Mouse (Mus musculus) gastrocnemius, adult 2 months (tissue): ENCODE measurements around the gene Ube2q2. TPM values are rescaled to one million over a fixed set of nuclear protein-coding genes. Genes with fewer than 3 reads are reported as not detected.
A peak's percentile ranks its signal among the peaks of the same experiment; 100 is the strongest.
"Not testable (repeated sequence)": the region's sequence is repeated elsewhere in the genome, so short reads cannot be mapped to it uniquely, and the experiment has no call there.

Experiments used
- DNase-seq: peaks from one replicate; pipeline ENCODE4 v3.0.0; 2022
- H3K27ac ChIP-seq: fragments of 200-600 bp; 2 replicates; pipeline ENCODE4 v1.8.1; 2022; ENCODE audit warnings: mild to moderate bottlenecking
- H3K4me3 ChIP-seq: fragments of 200-600 bp; 2 replicates; pipeline ENCODE4 v1.8.1; 2022; ENCODE audit warnings: mild to moderate bottlenecking, moderate library complexity
- CTCF ChIP-seq: fragments of 200-600 bp; IDR thresholded peaks from 2 replicates; pipeline ENCODE4 v1.8.1; 2022; ENCODE audit warnings: antibody characterized with exemption, mild to moderate bottlenecking, moderate library complexity
- intact Hi-C: fragments of 180-260 bp; cut with DNase I; formaldehyde crosslinking; loops from one replicate; pipeline ENCODE4 v1.15.1; 2025
- total RNA-seq, 2 experiments: library from RNA; stranded (reverse); gene quantifications; 2 replicates each; pipeline ENCODE4 v1.2.3; 2021

Gene Ube2q2
- total RNA-seq, 2 experiments from 2014 or later, result 31.9 to 41.0 TPM

DNA sequence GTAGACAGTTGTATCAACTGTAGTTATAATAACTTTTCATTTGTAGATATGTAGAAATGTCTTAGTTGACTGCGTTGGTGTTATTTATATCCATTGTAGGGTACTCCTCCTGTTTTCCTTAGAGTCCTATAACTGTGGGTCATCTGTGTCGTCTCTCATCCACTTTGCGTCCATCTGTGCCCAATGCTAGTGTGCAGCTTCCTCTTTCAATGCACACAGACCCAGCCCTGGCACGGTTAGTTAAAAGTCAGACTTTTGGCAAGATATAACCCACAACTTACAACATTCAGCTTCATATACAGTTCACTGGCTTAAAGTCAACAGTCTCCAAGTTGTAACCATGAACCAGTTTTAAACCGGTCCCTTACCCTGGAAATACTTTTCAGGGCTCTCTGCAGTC is 83.5 kb downstream of the Ube2q2 start:
- intact Hi-C loops, result no loop called here

DNA sequence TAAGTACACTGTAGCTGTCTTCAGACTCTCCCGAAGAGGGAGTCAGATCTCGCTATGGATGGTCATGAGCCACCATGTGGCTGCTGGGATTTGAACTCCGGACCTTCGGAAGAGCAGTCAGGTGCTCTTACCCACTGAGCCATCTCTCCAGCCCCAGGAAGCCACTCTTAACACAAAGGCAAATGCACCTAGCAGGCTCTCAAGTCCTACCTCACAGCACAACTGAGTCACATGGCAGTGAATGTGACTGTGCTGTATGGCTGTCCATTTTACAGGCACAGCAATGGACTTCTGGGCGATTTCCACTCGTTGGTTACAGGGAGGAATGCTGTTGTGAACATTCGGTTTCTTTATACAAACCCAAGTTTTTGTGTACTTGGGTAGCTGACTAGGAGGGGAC is 83.9 kb downstream of the Ube2q2 start:
- no peak overlapping the region for H3K4me3 ChIP-seq
- TF ChIP-seq CTCF, result no peak
- no peak for DNase-seq
- H3K27ac ChIP-seq, result no peak overlapping the region
- intact Hi-C loops, result no loop called here

More for the DNA sequence above, 83.5 kb downstream of the Ube2q2 start:
- no peak overlapping the region for H3K4me3 ChIP-seq
- no peak overlapping the region for H3K27ac ChIP-seq
- DNase-seq, result no peak
- TF ChIP-seq CTCF, result no peak

DNA sequence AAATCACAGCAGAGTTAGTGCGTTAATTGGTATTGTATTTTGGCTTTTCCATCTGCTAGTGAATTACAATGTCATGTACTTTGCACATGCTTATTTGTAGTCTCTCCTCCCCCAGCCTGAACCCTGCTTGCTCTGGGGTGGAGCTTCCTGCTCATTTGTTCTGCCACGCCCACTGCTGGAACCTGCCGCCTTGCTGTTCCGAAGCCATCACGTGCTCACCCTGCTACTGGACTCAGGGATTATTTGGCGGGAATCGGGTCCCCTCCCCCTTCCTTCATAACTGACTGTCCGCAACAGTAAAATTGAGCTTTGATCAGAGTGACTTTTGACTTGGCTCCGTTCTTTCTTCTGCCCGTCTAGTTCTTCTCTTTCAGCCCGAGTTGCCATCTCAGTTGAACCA is 84.4 kb downstream of the Ube2q2 start:
- H3K27ac ChIP-seq, intact Hi-C loops, DNase-seq, H3K4me3 ChIP-seq: not testable (repeated sequence)

DNA sequence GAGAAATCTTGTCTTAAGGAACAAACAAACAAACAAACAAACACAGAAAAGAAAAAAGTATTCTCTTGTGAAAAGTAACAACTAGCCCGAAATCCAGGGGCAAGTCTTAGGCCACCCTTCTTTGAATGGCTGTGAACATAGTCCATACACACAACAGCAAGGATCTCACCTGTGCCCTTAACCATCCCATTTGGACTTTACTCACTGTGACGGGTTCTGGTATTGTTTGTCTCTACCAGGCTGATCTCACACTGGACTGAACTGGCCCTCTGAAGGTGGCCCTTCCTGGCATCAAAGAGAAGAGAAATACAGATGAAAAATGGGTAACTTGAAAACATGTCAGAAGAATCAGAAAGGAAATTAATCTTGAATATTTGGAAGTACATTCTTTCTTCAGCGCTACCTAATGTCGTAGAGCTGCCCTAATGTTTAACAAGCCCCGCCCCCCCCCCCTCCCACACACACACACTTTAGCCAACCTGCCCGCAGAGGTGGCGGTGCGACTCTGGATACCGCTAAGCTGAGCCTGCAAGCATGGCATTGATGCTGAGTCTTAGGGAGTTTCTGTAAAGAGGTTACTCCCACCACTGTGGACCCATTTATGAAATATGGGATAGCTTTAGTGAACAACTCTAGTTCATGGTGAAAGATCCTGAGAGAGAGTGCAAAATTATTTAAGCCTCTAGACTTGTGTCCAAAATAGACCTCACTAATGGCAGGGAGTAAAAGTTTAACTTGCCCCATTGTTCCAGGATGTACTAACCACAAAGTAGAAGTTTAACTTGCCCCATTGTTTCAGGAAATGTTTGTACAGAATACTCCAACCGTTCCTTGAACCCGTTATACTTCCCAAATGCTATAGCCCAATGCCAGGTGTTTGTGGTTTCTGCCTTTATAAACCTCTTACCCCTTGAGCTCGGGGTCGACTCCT is 87.8 kb downstream of the Ube2q2 start:
- no peak overlapping the region for H3K27ac ChIP-seq
- no peak for DNase-seq
- intact Hi-C loops, result no loop called here
- TF ChIP-seq CTCF, result no peak
- no peak overlapping the region for H3K4me3 ChIP-seq

DNA sequence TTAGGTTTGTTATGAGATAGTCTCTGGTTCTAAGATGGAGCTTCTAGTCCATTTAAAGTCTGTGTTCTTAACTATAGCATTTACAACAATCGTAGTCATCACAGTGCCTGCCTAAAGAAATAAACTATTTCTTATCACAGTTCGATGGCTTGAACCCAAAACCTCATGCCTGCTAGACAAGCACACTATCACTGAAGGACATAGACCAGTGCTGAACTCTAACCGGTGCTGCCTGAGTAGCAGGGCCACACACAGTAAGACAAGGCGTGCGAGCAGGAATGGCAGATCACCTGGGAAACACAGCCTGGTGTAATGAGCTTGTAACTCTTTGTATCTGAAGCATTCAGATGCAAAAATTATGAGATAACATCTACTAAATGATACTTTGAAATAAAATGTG is 92.2 kb downstream of the Ube2q2 start:
- Histone ChIP-seq H3K4me3 (no peak overlapping the region), H3K27ac (no peak overlapping the region)
- no peak for DNase-seq
- TF ChIP-seq CTCF, result no peak
- intact Hi-C loops, result no loop called here

DNA sequence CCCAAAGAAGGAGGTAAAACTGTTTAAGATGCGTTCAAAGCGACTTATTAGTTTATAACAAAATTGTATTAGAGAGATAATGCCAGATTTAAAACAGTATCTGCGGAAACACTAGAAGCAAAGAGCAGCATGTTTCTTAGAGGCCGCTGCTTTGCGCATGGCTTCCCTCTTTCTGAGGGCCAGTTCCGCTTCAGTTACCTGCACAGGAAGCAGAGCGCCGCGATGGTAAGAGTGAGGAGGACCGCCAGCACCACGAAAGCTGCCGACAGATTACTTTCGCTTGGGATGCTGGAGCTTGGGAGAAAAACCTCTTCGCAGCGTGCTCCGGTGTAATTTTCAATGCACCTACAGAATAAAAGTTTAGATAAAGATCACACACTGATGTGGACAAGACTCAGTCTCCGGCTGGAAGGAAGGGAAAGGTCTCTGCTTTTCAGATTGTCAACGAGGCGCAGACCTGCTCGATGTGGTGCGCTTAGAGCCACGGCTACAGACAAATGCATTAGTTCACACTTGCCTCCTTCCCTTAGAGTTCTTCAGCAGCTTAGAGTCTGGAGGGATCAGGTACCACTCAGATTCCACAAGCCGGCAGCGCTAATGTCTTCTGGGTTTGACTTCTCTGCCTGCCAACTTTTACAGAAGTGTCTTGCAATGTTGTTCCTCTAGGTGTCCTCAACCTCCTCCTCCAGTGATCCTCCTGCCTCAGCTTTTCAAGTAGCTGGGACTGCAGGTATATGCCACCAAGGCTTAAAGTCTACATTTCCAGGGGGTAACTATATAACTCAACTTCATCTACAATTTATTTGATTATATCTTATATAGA is 93.4 kb downstream of the Ube2q2 start:
- DNase-seq, result no peak
- peak overlapping the region; percentile 48 for H3K4me3 ChIP-seq
- no peak overlapping the region for H3K27ac ChIP-seq
- intact Hi-C loops, result no loop called here
- TF ChIP-seq CTCF, result no peak

DNA sequence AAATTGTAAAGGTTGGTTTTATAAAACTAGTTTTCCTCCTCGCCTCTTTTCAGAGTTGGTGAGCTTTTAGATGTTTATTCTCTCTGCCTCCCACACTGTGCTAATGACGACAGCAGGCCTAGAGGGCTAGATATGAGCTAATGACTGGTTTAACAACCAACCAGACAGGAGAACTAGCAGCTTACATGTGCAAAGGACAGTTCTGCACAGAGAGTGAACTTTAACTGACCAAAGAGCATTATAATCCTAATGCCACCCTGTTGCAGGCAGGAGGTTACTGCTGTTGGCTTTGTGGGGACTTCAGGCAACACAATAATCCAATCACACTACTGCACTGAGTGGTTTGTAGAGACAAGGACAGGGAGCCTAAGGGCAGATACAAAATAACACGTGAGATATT is 94.6 kb downstream of the Ube2q2 start:
- no peak for TF ChIP-seq CTCF
- no peak overlapping the region for H3K4me3 ChIP-seq
- DNase-seq, result no peak
- no peak overlapping the region for H3K27ac ChIP-seq
- intact Hi-C loops, result no loop called here

DNA sequence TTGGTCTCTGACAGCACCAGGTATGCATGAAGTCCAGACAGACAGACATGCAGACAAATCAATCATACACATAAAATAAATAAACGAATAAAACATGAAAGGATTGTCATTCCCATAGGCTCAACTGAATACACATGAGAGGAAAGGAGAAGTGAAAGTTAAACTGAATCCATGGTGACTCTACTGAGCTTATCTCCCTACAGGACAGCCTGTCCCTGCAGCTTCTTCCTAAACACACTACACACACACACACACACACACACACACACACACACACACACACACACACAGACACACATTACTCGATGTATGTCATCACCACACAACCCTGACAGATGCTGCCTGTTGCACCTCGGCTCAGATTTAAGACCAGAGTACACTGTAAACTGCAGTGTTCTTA is 95.4 kb downstream of the Ube2q2 start:
- TF ChIP-seq CTCF, result no peak
- intact Hi-C loops, result no loop called here
- H3K27ac ChIP-seq, result no peak overlapping the region
- no peak for DNase-seq
- H3K4me3 ChIP-seq, result no peak overlapping the region

DNA sequence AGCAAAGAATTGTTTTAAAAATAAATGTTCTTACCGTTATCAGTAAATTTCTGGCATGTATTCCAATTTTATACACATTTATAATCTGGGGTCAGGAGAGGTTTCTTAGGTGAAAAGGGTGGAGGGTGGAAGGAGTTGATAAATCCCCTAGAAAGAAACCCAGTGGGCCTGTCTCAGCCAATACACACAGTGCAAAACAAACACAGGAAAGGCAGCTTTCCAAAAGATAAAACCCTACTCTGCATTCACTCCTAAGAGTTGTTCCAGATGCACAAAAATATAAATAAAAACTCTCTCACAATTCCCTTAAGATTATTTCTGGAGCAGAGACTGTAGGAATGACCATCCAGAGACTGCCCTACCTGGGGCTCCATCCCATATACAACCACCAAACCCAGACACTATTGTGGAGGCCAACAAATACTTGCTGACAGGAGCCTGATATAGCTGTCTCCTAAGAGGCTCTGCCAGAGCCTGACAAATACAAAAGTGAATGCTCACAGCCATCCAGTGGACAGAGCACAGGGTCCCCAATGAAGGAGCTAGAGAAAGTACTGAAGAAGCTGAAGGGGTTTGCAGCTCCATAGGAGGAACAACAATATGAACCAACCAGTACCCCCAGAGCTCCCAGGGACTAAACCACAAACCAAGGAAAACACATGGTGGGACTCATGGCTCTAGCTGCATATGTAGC is 96.5 kb downstream of the Ube2q2 start:
- H3K27ac ChIP-seq, DNase-seq, H3K4me3 ChIP-seq, intact Hi-C loops: not testable (repeated sequence)

DNA sequence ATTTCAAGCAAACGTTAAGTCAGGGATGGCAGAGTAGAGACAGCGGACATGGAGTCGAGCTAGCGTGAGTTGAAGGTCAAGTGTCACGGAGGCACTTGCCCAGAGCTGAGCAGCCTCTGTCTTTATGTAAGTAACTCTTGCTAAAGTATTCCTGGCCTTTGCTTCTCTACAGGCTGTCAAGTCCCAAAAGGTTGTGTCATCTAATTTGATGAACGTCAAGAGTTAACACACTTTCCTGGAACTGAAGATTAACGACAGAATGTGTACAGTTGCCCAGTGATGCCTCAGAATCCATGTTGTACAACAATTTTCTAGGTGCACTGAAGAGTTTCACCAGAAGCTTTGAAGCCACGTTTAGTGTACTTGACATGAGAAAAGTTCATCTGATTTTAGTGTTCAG is 97.8 kb downstream of the Ube2q2 start:
- TF ChIP-seq CTCF, result no peak
- Histone ChIP-seq H3K4me3 (no peak overlapping the region), H3K27ac (no peak overlapping the region)
- intact Hi-C loops, result no loop called here
- DNase-seq, result no peak

DNA sequence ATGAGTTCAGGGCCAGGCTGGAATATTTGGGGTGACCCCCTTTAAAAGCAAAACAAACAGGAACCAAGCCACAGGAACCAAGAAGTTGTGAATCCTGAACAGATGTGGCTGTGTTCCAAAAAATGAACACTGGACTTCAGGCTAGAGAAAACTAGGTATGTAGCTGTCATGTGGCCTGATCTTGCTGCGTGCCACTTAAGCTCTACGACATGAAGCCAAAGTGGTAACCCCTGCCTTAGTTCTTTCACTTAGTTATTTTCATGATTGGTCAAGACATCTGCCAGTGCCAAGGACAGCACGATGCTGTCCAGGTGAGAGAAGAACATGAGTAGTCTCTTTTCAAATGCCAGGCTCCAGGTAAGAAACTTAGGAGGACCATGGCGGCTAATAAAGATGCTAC is 98.3 kb downstream of the Ube2q2 start:
- DNase-seq, result no peak
- Histone ChIP-seq H3K4me3 (no peak overlapping the region), H3K27ac (no peak overlapping the region)
- intact Hi-C loops, result no loop called here
- no peak for TF ChIP-seq CTCF

DNA sequence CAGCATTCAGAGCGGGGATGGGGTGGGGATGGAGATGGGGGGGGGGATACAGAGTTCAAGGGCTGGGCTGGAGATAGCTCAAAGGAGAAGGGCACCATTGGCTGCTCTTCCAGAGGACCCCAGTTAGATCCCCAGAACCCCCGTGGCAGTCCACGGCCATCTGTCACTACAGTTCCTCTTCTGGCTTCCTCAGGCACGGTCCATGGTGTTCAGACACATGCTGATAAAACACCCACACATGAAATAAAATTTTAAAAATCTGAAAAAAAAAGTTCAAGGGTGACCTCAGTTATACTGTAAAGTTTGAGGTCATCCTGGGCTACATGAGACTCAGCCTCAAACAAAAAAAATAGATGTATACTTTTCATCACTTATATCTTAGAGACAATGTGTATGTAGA is 99.8 kb downstream of the Ube2q2 start:
- DNase-seq, result no peak
- no peak overlapping the region for H3K27ac ChIP-seq
- TF ChIP-seq CTCF, result no peak

More for the DNA sequence above, 99.8 kb downstream of the Ube2q2 start:
- intact Hi-C loops, result no loop called here
- H3K4me3 ChIP-seq, result no peak overlapping the region
